26 mouse cellular contexts compared by ENCODE assay signal in the genomic region with DNA sequence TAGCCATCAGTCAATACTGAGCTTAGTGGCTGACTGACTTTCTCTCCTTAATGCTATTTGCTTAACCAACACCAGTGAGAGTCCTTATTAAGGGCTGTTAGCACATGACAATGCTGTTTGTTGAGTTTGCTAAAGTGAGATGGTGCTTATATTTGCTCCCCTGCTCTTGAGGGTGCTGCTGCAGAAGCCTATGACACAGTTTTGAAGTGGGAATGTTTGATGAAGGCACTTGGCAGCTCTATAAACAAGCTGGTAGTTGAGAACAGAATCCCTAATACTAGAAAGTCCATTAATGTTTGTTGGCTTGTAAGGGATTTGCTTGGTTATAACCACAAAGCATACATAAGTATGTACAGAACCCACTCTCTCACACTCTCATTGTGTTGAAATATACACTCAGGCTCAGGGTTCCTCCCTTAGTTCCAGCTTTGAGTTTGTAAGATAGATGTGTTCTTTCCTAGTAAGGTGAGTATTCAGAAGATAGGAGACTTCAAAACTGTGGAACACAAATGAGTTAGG.
"Had no signal": no experiment of that assay in that cellular context is flagged by ENCODE, and none has a peak within 500 bp of the region (broad histone marks: within the 10 kb centered on the region; RNA-seq: fewer than 3 reads in every experiment).

No protein-coding gene starts in this region.

- ATAC-seq: hindbrain, embryonic 16.5 days; inflammation-experienced regulatory T-cells, adult 6 months; intestine, embryonic 15.5 days; intestine, postnatal 0 days had no signal

- H3K9ac ChIP-seq: heart, embryonic 12.5 days; hindbrain, embryonic 12.5 days; hindbrain, embryonic 14.5 days; intestine, embryonic 15.5 days; kidney, embryonic 15.5 days; limb, embryonic 13.5 days; limb, embryonic 15.5 days had no signal

- H3K36me3 ChIP-seq: heart, embryonic 10.5 days; heart, embryonic 12.5 days; hindbrain, embryonic 10.5 days; hindbrain, embryonic 12.5 days; intestine, embryonic 15.5 days; kidney, embryonic 15.5 days; limb, embryonic 13.5 days; limb, embryonic 15.5 days had no signal

- H3K27ac ChIP-seq: gastrocnemius, adult 2 months; heart, embryonic 10.5 days; hindbrain, embryonic 10.5 days; hindbrain, embryonic 12.5 days; hindbrain, embryonic 14.5 days; intestine, embryonic 15.5 days; kidney, embryonic 15.5 days; kidney, postnatal 0 days; limb, embryonic 13.5 days; limb, embryonic 15.5 days had no signal

- H3K4me2 ChIP-seq: heart, embryonic 12.5 days; hindbrain, embryonic 12.5 days; hindbrain, embryonic 14.5 days; intestine, embryonic 15.5 days; kidney, embryonic 15.5 days; limb, embryonic 13.5 days; limb, embryonic 15.5 days had no signal

- DNase-seq: gastrocnemius, adult 2 months; gastrocnemius, postnatal 10 days; gastrocnemius, postnatal 25 days; heart, adult 18-20 months; heart, postnatal 10 days; heart, postnatal 4 days; kidney, adult 18-20 months; kidney, adult 9 months; kidney, postnatal 14 days; kidney, postnatal 36 days; layer of hippocampus, adult 9-11 months; layer of hippocampus, postnatal 36 days; left cerebral cortex, postnatal 4 days had no signal

- H3K27me3 ChIP-seq: heart, embryonic 12.5 days; hindbrain, embryonic 12.5 days; intestine, embryonic 15.5 days; kidney, embryonic 15.5 days; limb, embryonic 13.5 days; limb, embryonic 15.5 days had no signal

- H3K4me1 ChIP-seq: heart, embryonic 10.5 days; hindbrain, embryonic 10.5 days; hindbrain, embryonic 12.5 days; intestine, embryonic 15.5 days; kidney, embryonic 15.5 days; limb, embryonic 13.5 days; limb, embryonic 15.5 days had no signal

- H3K9me3 ChIP-seq: heart, embryonic 10.5 days; heart, embryonic 12.5 days; hindbrain, embryonic 10.5 days; hindbrain, embryonic 12.5 days; intestine, embryonic 15.5 days; kidney, embryonic 15.5 days; limb, embryonic 13.5 days; limb, embryonic 15.5 days had no signal

- H3K4me3 ChIP-seq: gastrocnemius, adult 2 months; heart, embryonic 10.5 days; heart, embryonic 12.5 days; hindbrain, embryonic 10.5 days; hindbrain, embryonic 12.5 days; intestine, embryonic 15.5 days; kidney, embryonic 15.5 days; limb, embryonic 13.5 days; limb, embryonic 15.5 days had no signal
